Mouse (Mus musculus): Measurements from ENCODE around the gene Gm29423. TPM values are rescaled to one million over a fixed set of nuclear protein-coding genes. Genes with fewer than 3 reads are reported as not detected.
"Not testable (repeated sequence)": the region's sequence is repeated elsewhere in the genome, so short reads cannot be mapped to it uniquely, and the experiment has no call there.

Gene Gm29423
- not detected in 2 replicates for polyA plus RNA-seq (2015; fragmentation: Nextera tagmentation; extraction: Ambion mirVana)

- WGBS = no CpG with 5 or more reads among the region's 2 CpGs
- not testable (repeated sequence) for H3K4me1 ChIP-seq (replicated peaks)
These were observed at the start of gene Gm29423, which contains the start of gene Gm29644 for GRCm38 (mm10) chrY:70303187-70303586. Gene Gm29423 (minus strand): TSS chrY:70303287. Gene Gm29644 (minus strand): TSS chrY:70303343.

DNA sequence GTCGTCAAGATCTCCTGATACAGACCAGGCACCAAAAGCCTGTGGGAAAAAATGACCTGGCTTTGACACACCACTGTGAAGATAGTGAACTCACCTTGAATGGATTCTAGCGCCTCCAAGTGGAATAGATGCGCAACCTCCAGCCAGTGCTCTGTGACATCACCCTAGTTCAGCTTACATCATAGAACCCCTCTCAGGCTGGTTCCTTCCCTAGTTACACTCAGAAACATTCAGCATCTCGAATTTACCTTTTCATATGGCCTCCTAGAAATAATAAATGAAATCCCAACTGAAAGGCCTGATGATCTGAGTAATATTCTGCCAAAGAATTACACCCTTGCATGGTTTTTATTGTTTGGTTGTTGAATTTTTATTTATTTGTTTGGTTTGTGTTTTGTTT is 29.5 kb downstream of the Gm29423 start, which contains the start of gene Gm21118:
Gene Gm21118, minus strand, starts transcription at position 101 of the 400 bp plus-strand sequence.
- not testable (repeated sequence) for ATAC-seq (replicated peaks; ENCODE audit: insufficient number of reproducible peaks, insufficient read depth, low FRiP score, low read depth); H3K36me3 ChIP-seq

More at GRCm38 (mm10) chrY:70303187-70303586, at the start of gene Gm29423, which contains the start of gene Gm29644:
- not testable (repeated sequence) for ATAC-seq (replicated peaks; ENCODE audit: insufficient number of reproducible peaks, insufficient read depth, low FRiP score, low read depth); H3K9me3 ChIP-seq (replicated peaks); H3K27me3 ChIP-seq; H3K4me3 ChIP-seq; H3K4me2 ChIP-seq; H3K27ac ChIP-seq; H3K9ac ChIP-seq; H3K36me3 ChIP-seq

More for the DNA sequence above, 29.5 kb downstream of the Gm29423 start, which contains the start of gene Gm21118:
- H3K4me1 ChIP-seq (replicated peaks); H3K27ac ChIP-seq; H3K4me2 ChIP-seq; H3K27me3 ChIP-seq; H3K9ac ChIP-seq; H3K9me3 ChIP-seq (replicated peaks); H3K4me3 ChIP-seq: not testable (repeated sequence)
- no CpG with 5 or more reads among the region's 4 CpGs for WGBS

Other genes with a start within 250 kb of the Gm29423 start
- not detected in 2 replicates for gene Gm21118, start 29.6 kb downstream of the Gm29423 start, polyA plus RNA-seq (2015; fragmentation: Nextera tagmentation; extraction: Ambion mirVana)
- not detected in 2 replicates for gene Gm29644, start 56 bp upstream of the Gm29423 start, polyA plus RNA-seq (2015; fragmentation: Nextera tagmentation; extraction: Ambion mirVana)
- not detected in 2 replicates for gene Gm20888, start 138.6 kb upstream of the Gm29423 start, polyA plus RNA-seq (2015; fragmentation: Nextera tagmentation; extraction: Ambion mirVana)